Mouse (Mus musculus) MEL (cell line): ENCODE measurements at regions not wholly inside any gene's neighbourhood (a gene's known extent, or its start where the extent isn't known, plus 50 kb on each side); places are given as distances from the start of the nearest gene placed in this dataset.

Experiments used
- DNase-seq: peaks from one replicate; pipeline ENCODE4 v3.0.0; 2011; ENCODE audit warnings: low read depth, low spot score
- H3K27ac ChIP-seq: 2 replicates; pipeline ENCODE4 v1.5.1; 2012; ENCODE audit warnings: low read depth, mild to moderate bottlenecking, control low read depth, low read length, moderate library complexity; ENCODE audit not compliant: control insufficient read depth
- H3K27me3 ChIP-seq, 2 experiments: fragments of 150-350 bp in 1 of 2; sonication (generic) in 1 of 2; 2 replicates each; pipeline ENCODE4 v1.6.1; 2012; ENCODE audit warnings: low read length in 2 of 2, mild to moderate bottlenecking in 2 of 2, improper control_type of control experiment in 1 of 2, moderate library complexity in 1 of 2; ENCODE audit not compliant: insufficient read depth in 2 of 2, control insufficient read depth in 1 of 2
- H3K36me3 ChIP-seq, 2 experiments: 2 replicates each; pipeline ENCODE4 v1.6.1; 2012 to 2014; ENCODE audit warnings: low read length in 2 of 2, improper control_type of control experiment in 1 of 2, inconsistent platforms in 1 of 2, mild to moderate bottlenecking in 1 of 2; ENCODE audit not compliant: insufficient read depth in 2 of 2, control insufficient read depth in 1 of 2
- H3K4me1 ChIP-seq, 2 experiments: fragments of 150-350 bp in 1 of 2; sonication (generic) in 1 of 2; 2 replicates each; pipeline ENCODE4 v1.6.1; 2012; ENCODE audit warnings: low read length in 2 of 2, improper control_type of control experiment in 1 of 2, mild to moderate bottlenecking in 1 of 2; ENCODE audit not compliant: insufficient read depth in 2 of 2, control insufficient read depth in 1 of 2
- H3K4me3 ChIP-seq, 2 experiments: fragments of 150-350 bp in 1 of 2; sonication (generic) in 1 of 2; 2 replicates each; pipeline ENCODE4 v1.5.1; 2012; ENCODE audit warnings: low read depth in 2 of 2, low read length in 2 of 2, mild to moderate bottlenecking in 2 of 2, moderate library complexity in 2 of 2, control low read depth in 1 of 2, improper control_type of control experiment in 1 of 2; ENCODE audit not compliant: control insufficient read depth in 1 of 2, insufficient read depth in 1 of 2
- H3K79me2 ChIP-seq: 2 replicates; pipeline ENCODE4 v1.6.1; 2012; ENCODE audit warnings: mild to moderate bottlenecking, low read length, moderate library complexity; ENCODE audit not compliant: control insufficient read depth, poor library complexity, insufficient read depth
- H3K9ac ChIP-seq: 2 replicates; pipeline ENCODE4 v1.6.1; 2012; ENCODE audit warnings: low read depth, mild to moderate bottlenecking, control low read depth, low read length, moderate library complexity; ENCODE audit not compliant: control insufficient read depth, poor library complexity, severe bottlenecking
- H3K9me3 ChIP-seq: fragments of 150-350 bp; sonication (generic); replicated peaks from 2 replicates; pipeline ENCODE4 v1.6.1; 2012; ENCODE audit warnings: mild to moderate bottlenecking, low read length, improper control_type of control experiment, moderate library complexity; ENCODE audit not compliant: insufficient read depth
- BHLHE40 ChIP-seq: IDR thresholded peaks from 2 replicates; pipeline ENCODE4 v1.6.1; 2012; ENCODE audit warnings: low read depth, mild to moderate bottlenecking, inconsistent platforms, low read length, improper control_type of control experiment, borderline replicate concordance
- ETS1 ChIP-seq: IDR thresholded peaks from 2 replicates; pipeline ENCODE4 v1.6.1; 2012; ENCODE audit warnings: low read depth, mild to moderate bottlenecking, inconsistent platforms, low read length, improper control_type of control experiment, moderate library complexity
- GABPA ChIP-seq: IDR thresholded peaks from 2 replicates; pipeline ENCODE4 v1.6.1; 2012; ENCODE audit warnings: low read depth, mild to moderate bottlenecking, inconsistent platforms, low read length, improper control_type of control experiment, moderate library complexity
- HCFC1 ChIP-seq: IDR thresholded peaks from 2 replicates; pipeline ENCODE4 v1.6.1; 2012; ENCODE audit warnings: low read depth, mild to moderate bottlenecking, inconsistent platforms, low read length, improper control_type of control experiment, moderate library complexity
- JUND ChIP-seq: IDR thresholded peaks from 2 replicates; pipeline ENCODE4 v1.6.1; 2011; ENCODE audit warnings: low read depth, mild to moderate bottlenecking, improper control_type of control experiment, low read length
- KAT2A ChIP-seq: conservative IDR thresholded peaks from 2 replicates; pipeline ENCODE4 v1.6.1; 2012; ENCODE audit warnings: low read depth, low read length, improper control_type of control experiment, inconsistent platforms
- MAFK ChIP-seq: IDR thresholded peaks from 2 replicates; pipeline ENCODE4 v1.6.1; 2011; ENCODE audit warnings: low read depth, mild to moderate bottlenecking, low read length, improper control_type of control experiment, borderline replicate concordance
- MAX ChIP-seq: IDR thresholded peaks from 2 replicates; pipeline ENCODE4 v1.6.1; 2011; ENCODE audit warnings: low read length, improper control_type of control experiment
- MAZ ChIP-seq: IDR thresholded peaks from 2 replicates; pipeline ENCODE4 v1.6.1; 2012; ENCODE audit warnings: low read depth, mild to moderate bottlenecking, inconsistent platforms, low read length, improper control_type of control experiment
- MEF2A ChIP-seq: IDR thresholded peaks from 2 replicates; pipeline ENCODE4 v1.6.1; 2014; ENCODE audit warnings: low read depth, mild to moderate bottlenecking, inconsistent platforms, low read length, improper control_type of control experiment; ENCODE audit not compliant: poor library complexity, insufficient replicate concordance, severe bottlenecking; ENCODE audit errors: extremely low read depth
- MXI1 ChIP-seq: IDR thresholded peaks from 2 replicates; pipeline ENCODE4 v1.6.1; 2011; ENCODE audit warnings: mild to moderate bottlenecking, low read depth, low read length, improper control_type of control experiment
- MYB ChIP-seq: IDR thresholded peaks from 2 replicates; pipeline ENCODE4 v1.6.1; 2011; ENCODE audit warnings: mild to moderate bottlenecking, low read depth, low read length, improper control_type of control experiment
- NELFE ChIP-seq: IDR thresholded peaks from 2 replicates; pipeline ENCODE4 v1.6.1; 2011; ENCODE audit warnings: low read depth, low read length, improper control_type of control experiment
- NRF1 ChIP-seq: IDR thresholded peaks from 2 replicates; pipeline ENCODE4 v1.6.1; 2014; ENCODE audit warnings: low read depth, mild to moderate bottlenecking, inconsistent platforms, low read length, improper control_type of control experiment, moderate library complexity; ENCODE audit not compliant: poor library complexity, insufficient read depth, severe bottlenecking
- POLR2A ChIP-seq, 2 experiments: IDR thresholded peaks; 2 replicates each; pipeline ENCODE4 v1.6.1; 2011 to 2012; ENCODE audit warnings: low read length in 2 of 2, mild to moderate bottlenecking in 2 of 2, control low read depth in 1 of 2, improper control_type of control experiment in 1 of 2, low read depth in 1 of 2, moderate library complexity in 1 of 2; ENCODE audit not compliant: control insufficient read depth in 1 of 2, insufficient read depth in 1 of 2, poor library complexity in 1 of 2
- POLR2AphosphoS2 ChIP-seq: IDR thresholded peaks from 2 replicates; pipeline ENCODE4 v1.6.1; 2011; ENCODE audit warnings: low read length, improper control_type of control experiment
- RAD21 ChIP-seq: IDR thresholded peaks from 2 replicates; pipeline ENCODE4 v1.6.1; 2011; ENCODE audit warnings: mild to moderate bottlenecking, low read depth, low read length, improper control_type of control experiment
- RCOR1 ChIP-seq: IDR thresholded peaks from 2 replicates; pipeline ENCODE4 v1.6.1; 2012; ENCODE audit warnings: low read depth, mild to moderate bottlenecking, inconsistent platforms, low read length, improper control_type of control experiment
- SMC3 ChIP-seq: IDR thresholded peaks from 2 replicates; pipeline ENCODE4 v1.6.1; 2011; ENCODE audit warnings: low read depth, low read length, improper control_type of control experiment
- TAL1 ChIP-seq: IDR thresholded peaks from 2 replicates; pipeline ENCODE4 v1.6.1; 2012; ENCODE audit warnings: mild to moderate bottlenecking, inconsistent platforms, low read length, moderate library complexity, mixed read lengths
- TBP ChIP-seq: IDR thresholded peaks from 2 replicates; pipeline ENCODE4 v1.8.0; 2011; ENCODE audit warnings: low read depth, low read length, improper control_type of control experiment
- TCF12 ChIP-seq: IDR thresholded peaks from 2 replicates; pipeline ENCODE4 v1.6.1; 2014; ENCODE audit warnings: low read depth, mild to moderate bottlenecking, inconsistent platforms, low read length, improper control_type of control experiment, moderate library complexity
- UBTF ChIP-seq: IDR thresholded peaks from 2 replicates; pipeline ENCODE4 v1.6.1; 2012; ENCODE audit warnings: low read depth, mild to moderate bottlenecking, inconsistent platforms, low read length, improper control_type of control experiment, moderate library complexity, borderline replicate concordance; ENCODE audit not compliant: insufficient read depth
- USF1 ChIP-seq: IDR thresholded peaks from 2 replicates; pipeline ENCODE4 v1.6.1; 2014; ENCODE audit warnings: low read depth, mild to moderate bottlenecking, inconsistent platforms, low read length, improper control_type of control experiment, moderate library complexity
- ZC3H11A ChIP-seq: IDR thresholded peaks from 2 replicates; pipeline ENCODE4 v1.6.1; 2012; ENCODE audit warnings: low read depth, mild to moderate bottlenecking, inconsistent platforms, low read length, improper control_type of control experiment
- ZMIZ1 ChIP-seq: IDR thresholded peaks from 2 replicates; pipeline ENCODE4 v1.6.1; 2012; ENCODE audit warnings: low read depth, mild to moderate bottlenecking, inconsistent platforms, low read length, improper control_type of control experiment, moderate library complexity

- TF ChIP-seq ETS1 (no peak), BHLHE40 (no peak)
Observed at GRCm38 (mm10) chr17:16461208-16461607, 602.7 kb upstream of the Zfp960 start (continued).

GRCm38 (mm10) chr17:16453098-16453497 lies 610.8 kb upstream of the Zfp960 start:
- H3K27me3 ChIP-seq = no peaks in the 10 kb centered on the region
- DNase-seq = no peak
- no peaks in the 10 kb centered on the region for H3K79me2 ChIP-seq
- H3K27ac ChIP-seq = no peak overlapping the region
- H3K36me3 ChIP-seq = no peaks in the 10 kb centered on the region
- no peaks in the 10 kb centered on the region for H3K9me3 ChIP-seq
- H3K4me3 ChIP-seq = no peak overlapping the region
- TF ChIP-seq ZMIZ1 (no peak), HCFC1 (no peak), MYB (no peak), BHLHE40 (no peak), ZC3H11A (no peak), POLR2A (IDR thresholded peaks at IDR 0.05; ENCODE audit: control insufficient read depth in 1 of 2, insufficient read depth in 1 of 2, low read depth in 1 of 2, low read length in 2 of 2, poor library complexity in 1 of 2) (no peak), TAL1 (no peak), MAX (no peak), GABPA (no peak), TCF12 (no peak), KAT2A (no peak), UBTF (no peak), USF1 (no peak), MAZ (no peak), MAFK (no peak), MEF2A (no peak), RCOR1 (no peak), TBP (no peak), SMC3 (no peak)
- no peaks in the 10 kb centered on the region for H3K4me1 ChIP-seq
- no peak overlapping the region for H3K9ac ChIP-seq

GRCm38 (mm10) chr17:16444562-16444961 lies 613.7 kb upstream of the Rgmb start:
- no peak for DNase-seq
- Histone ChIP-seq H3K9ac (no peak overlapping the region), H3K27ac (no peak overlapping the region), H3K4me1 (peaks cover 0 to 4% of the 10 kb centered on the region in 2 experiments; a peak in 2 of 4 replicates), H3K36me3 (no peaks in the 10 kb centered on the region), H3K9me3 (no peaks in the 10 kb centered on the region), H3K79me2 (no peaks in the 10 kb centered on the region), H3K4me3 (no peak overlapping the region), H3K27me3 (no peaks in the 10 kb centered on the region)
- TF ChIP-seq MXI1 = no peak
- no peak for TF ChIP-seq ZC3H11A
- no peak for TF ChIP-seq JUND
- no peak for TF ChIP-seq KAT2A
- no peak for TF ChIP-seq NRF1
- no peak for TF ChIP-seq SMC3
- no peak for TF ChIP-seq NELFE
- no peak for TF ChIP-seq HCFC1
- TF ChIP-seq USF1 = no peak
- TF ChIP-seq RCOR1 = no peak
- no peak for TF ChIP-seq GABPA
- no peak for TF ChIP-seq POLR2A (IDR thresholded peaks at IDR 0.05; ENCODE audit: control insufficient read depth in 1 of 2, insufficient read depth in 1 of 2, low read depth in 1 of 2, low read length in 2 of 2, poor library complexity in 1 of 2)
- no peak for TF ChIP-seq RAD21
- TF ChIP-seq ETS1 = no peak
- no peak for TF ChIP-seq TBP
- no peak for TF ChIP-seq POLR2AphosphoS2
- TF ChIP-seq MAX = no peak
